Mouse (Mus musculus) R1 (cell line): ENCODE data around the gene Map4k1.

Experiments
- DNase-seq: peaks from one replicate; pipeline ENCODE4 v3.0.0-alpha.2; 2018; ENCODE audit warnings: low read depth, low spot score

The Map4k1 gene

DNA sequence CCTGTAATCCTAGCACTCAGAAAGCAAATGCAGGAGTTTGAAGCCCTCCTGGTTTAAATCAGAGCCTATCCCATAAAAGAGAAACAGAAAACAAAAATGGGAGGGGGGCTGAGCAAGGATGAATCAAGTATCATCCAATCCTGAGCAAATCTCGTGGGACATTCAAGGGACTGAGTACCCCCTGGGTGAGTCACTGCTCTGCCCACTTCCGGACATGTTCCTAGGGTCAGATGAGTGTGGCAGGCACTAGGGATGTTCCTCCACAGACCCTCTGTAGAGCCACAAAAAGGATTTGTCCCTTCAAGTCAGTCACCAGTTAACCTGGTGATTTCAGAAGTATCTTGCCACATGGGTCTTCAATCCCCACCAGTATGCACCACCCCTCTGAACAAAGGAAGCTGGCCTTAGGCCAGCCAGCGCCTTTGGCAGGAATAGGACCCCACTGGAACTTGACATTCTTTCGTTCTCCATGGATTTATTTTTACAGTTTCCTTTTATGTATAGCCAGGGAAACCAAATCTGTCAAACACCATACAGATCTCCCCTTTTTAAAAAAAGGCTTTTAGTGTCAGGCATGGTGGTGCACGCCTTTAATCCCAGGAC lies 26.5 kb upstream of the Map4k1 start:
- no peak for DNase-seq

DNA sequence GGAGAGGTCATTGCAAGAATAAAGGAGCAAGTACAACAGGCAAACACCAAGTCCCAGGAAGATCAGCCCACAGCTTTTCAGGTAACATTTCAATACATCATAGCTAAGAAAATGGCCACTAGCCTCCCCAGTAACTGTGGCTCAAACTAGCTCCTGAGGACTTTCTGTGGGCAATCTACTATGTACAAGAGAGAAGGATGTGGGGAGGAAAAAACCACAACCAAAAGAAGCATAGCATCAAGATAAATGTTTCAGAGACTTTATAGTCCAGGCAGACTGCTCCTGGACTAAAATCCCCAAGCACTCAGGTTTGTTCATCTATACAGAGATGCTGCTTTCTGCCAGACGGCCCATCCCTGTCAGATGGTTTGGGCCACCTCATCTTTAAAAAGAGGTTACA lies 25.6 kb upstream of the Map4k1 start:
- no peak for DNase-seq

DNA sequence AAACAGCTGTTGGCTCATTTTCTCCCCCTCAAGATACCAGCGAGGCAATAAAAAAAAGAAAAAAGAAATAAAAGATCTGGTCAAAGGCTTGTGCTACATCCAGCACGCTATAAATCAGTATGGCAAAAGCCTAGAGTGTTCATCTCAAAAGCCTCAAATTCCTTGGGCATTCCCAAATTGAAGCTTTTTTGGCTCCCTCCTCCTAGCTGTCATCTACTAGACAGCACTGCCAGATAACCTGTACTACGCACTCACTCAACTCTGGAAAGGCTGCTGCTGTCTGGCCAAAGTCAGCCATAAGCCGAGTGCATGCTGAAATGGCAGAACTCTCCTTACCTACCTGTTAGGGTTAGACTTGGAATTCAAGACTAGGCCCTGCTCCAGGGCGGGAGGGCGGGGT lies 24.6 kb upstream of the Map4k1 start:
- DNase-seq = no peak

DNA sequence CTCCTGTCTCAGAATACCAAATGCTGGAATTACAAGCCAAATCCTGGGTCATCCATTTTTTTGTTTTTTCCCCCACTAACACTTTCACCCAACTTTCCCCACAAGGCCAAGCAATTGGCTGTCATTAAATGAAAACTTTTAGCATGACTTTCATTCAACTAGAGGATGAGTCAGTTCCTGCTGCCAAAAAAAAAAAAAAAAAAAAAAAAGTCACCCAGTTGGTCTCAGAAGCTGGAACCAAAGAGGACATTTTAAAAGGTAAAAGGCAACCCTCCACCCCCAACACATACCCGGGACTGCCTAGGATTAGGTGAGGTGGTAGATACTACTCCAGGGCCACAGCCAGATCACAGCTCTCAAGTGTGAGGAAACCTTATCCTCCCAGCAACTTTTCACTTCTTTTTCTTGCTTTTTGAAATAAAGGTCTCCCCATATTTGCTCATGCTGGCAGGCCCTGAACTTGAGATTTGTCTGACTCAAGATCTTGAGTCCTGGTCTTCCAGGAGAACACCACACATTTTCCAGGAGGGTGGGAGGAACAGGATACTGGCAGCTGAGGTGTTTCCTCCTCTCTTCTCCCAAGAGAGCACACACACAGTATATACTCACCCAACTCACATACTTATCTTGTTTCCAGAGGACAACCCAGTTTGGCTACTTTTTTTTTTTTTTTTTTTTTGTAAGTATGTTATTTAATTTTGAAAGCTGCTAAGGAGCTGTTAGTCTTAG lies 23.7 kb upstream of the Map4k1 start:
- no peak for DNase-seq

DNA sequence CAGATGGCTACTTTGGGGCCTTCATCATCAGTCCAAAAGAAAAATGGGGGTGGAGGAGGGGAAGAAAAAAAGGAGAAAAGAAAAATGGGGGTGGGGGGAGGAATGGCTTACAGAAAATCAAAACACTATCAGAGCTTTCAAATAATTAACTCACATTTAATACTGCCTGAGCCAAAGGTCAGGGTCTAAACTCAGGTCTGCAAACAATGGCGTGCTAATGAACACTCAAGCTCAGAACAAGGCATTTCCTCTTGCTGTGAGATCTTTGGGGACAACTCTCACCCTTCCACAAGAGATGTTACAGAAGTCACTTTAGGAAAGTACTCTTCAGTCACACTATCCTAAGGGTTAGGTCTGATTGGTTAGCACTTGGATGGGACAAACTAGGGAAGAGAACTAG lies 23.1 kb upstream of the Map4k1 start:
- no peak for DNase-seq

DNA sequence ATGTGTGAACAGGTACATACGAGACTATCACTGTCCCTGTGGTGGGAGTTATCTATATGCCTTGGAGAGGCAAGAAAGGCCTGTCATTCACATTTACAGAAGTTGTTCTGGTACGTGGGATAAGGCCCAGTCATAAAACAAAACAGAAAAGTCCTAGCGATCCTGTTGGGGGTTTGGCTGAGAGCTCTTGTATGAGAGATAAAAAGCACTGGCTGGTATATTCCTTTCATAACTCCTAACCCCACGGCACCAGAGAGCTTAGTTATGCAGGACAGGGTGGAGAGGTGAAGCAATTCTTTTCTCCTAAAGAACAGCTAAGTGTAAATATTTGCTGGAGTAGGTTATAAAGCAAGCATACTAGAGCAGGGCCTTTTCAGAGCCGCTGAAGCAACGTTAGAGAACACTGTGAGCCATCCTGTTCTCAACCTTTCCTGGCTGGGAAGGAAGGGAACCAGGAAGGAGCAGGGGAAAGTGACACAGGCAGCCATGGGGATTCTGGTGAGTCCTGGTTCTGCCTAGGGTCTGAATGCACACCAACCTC lies 22.3 kb upstream of the Map4k1 start:
- no peak for DNase-seq

DNA sequence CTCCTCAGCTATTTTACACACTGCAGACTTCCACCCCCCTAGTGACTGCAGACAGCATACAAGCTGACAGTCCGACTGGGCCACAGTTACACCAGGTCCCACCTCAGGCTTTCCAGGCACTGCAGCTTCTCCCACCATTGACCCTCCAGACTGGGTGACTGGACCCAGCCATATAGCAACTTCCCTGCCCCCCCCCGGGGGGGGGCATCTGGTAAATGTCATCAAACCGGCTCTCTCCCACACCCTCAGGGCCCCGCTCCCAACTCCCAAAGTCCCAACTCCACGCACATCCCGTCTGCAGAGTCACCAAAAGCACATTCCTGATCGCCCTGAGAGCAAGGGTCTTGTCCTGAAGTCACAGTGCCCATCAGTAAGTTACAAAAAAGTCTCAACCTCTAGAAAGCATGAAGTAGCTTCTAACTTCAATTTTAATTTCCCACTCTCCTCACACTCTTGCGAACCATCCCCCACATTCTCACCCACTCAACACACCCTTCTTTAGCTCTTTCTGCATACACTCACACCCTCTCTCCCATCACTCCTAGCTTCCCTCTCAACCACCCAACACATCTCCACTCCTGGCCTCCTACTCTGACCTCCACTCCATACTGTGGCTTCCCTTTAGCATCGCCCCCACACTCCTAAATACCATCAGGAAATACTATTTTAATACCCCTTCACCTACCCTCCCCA lies 21.4 kb upstream of the Map4k1 start:
- DNase-seq = no peak

DNA sequence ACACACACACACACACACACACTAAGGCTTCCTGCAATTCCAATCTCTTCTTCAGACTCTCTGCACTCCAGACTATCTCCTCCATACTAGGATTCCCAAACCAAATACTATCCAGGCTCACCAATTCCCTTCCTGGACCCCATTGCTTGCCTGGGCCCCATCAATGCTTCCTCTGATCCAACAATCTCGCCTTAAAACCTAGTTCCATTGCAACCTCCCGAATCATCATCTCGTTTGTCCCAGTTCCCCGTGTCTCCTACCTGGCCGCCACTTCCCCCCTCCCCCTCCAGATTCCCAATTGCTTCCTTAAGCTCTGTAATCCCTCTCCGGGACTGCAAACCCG lies 20.3 kb upstream of the Map4k1 start:
- DNase-seq = peak; percentile 56

DNA sequence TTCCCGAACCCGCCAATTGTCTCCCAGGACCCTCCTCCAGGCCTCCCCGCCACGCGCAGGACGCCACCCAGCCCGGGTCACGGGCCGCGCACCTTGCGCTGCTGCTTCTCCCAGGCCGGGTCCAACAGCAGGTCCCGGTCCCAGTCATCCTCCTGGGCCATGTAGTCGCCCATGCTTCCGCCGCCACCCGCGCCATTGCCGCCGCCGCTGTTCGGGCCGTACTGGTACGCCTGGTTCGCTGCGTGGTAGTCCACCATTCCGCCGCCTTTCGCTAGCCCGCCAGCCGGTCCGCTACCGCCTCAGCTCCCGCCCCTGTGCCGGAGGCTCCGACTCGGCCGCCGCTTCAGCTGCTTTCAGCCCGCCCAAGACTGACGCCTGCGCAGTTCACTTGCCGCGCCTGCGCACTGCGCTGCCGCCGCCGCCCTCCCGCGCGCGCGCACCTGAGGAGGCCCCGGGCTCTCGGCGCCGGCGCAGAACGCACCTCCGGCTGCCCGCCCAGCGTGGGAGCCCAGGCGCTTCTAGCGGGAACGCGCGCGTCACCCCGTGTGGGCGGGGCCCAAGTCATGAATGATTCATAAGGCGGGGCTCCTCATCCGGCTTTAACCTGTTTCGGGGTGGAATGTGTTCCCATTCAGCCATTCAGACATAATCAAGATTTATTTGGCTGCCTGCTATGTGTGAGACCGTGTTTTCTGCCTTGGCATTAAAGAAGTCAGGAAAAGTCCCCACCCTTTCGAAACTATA lies 19.8 kb upstream of the Map4k1 start, which contains the start of gene Actn4:
Actn4 (minus strand) TSS at position 414 of the 744 bp plus-strand sequence.
- DNase-seq = peak; percentile 98

DNA sequence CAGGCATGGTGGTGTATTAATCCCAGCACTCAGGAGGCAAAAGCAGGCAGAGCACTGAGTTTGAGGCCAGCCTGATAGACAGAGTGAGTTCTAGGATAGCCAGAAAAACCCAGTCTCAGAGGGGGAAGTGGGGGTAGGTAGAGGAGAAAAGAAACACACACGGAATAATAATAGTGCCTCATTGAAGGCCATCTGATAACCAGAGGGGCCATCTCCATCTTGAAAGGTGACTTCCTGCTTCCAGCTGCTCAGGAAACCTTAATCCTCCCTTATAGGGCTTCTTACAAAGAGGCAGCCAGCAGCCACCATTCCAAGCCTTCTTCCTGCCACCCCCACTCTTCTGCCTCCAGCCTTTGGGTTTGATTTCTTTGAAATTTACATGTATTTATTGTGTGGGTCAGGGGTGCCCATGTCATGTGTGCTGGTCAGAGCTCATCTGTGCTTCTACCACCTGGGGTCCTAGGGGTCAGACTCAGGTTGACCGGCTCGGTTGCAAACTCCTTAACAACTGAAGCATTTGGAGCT lies 18.4 kb upstream of the Map4k1 start:
- DNase-seq = peak; percentile 97

DNA sequence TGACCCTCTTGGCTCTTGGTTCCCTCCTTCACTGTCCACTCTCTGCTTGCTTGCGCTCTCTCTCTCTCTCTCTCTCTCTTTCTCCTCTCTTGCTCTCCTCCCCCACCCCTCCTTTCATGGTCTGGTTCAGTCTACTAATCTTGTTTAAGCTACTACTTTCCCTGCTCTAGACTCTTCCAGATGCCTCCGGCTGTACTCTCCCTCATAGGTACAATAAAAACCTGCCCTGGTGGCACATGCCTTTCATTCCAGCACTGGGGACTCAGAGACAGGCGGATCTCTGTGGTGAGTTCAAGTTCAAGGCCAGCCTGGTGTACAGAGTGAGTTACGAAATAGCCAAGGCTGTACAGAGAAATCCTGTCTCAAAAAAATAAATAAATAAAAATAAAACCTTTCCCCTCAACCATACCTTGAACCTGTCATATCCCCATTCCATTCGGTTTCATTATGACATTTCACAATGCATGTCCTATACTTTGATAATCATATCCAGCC lies 16.5 kb upstream of the Map4k1 start:
- peak; percentile 79 for DNase-seq

DNA sequence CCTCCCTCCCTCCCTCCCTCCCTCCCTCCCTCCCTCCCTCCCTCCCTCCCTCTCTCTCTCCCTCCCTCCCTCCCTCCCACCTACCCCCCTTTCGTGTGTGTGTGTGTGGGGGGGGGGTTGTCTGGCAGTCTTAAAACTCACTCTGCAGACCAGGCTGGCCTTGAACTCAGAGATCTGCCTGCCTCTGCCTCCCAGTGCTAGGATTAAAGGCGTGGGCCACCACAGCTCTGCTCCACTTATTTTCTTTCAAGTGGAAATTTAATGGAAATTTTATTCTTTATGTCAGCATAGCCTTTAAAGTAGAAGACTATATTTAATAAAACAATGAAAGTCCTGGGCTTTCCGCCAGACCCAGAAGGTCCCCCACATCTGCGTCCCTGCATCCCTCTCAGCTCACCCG lies 15.7 kb upstream of the Map4k1 start:
- peak; percentile 80 for DNase-seq

DNA sequence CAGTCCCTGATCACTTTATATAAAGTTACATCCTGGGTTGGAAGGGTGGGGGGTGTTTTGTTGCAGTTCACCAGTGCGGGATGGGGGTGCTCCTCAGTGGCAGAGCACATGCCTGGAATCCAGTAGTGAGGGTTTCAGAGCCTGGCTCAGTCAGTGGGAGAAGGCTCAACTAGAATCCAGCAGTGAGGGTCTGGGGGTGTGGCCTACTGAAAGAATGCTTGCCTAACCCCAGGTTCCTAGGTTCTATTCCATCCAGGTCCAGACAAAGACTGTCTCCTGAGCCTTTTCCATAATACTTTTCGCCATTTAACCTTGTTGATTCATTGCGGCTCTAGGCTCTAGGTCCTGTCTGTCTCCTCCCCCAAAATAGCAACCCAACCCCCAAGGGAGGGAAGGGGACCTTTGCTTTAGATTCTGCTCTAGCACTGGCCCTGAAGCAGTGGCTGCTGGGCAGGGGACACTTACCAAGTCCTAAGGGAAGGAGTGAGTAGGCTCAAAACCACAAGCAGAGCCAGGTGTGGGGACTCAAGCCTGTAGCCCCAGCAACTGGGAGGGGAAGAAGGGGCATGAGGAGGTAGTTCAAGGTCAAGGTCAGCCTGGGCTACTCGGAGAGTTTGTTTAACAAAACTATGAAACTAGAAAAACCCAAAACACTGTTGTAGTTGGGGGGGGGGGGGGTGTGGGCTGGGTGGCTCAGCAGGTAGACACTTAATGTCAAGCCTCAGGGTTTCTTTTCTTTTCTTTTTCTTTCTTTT lies 14.9 kb upstream of the Map4k1 start:
- DNase-seq = peak; percentile 98

DNA sequence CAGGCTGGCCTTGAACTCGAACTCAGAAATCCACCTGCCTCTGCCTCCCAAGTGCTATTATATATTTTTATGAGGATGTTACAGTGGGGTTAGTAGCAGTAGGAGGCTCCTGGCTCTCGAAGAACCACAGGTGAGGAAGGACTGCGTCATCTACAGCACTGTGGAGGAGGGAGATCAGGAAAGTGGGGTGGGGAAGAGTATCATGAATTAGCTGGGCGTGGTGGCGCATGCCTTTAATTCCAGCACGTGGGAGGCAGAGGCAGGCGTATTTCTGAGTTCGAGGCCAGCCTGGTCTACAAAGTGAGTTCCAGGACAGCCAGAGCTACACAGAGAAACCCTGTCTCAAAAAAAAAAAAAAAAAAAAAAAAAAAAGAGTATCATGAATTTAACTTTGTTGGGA lies 13.7 kb upstream of the Map4k1 start:
- peak; percentile 87 for DNase-seq

DNA sequence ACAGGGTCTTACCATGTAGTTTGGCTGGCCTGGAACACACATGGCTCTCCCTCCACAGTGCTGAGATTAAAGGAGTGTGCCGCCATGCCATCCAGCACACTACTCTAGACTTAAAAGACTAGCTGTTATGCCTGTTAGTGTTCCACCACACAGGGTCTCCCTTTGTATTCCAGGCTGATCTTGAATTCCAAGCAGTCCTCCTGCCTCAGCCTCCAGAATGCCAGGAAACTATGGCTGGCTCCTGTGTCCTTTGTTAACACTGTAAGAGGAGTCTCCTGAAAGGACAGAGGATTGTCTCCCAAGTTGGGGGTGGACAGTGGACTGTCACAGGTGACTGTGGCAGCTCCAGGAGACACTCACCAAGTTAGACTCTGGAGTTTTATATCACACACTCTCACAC lies 12.6 kb upstream of the Map4k1 start:
- peak; percentile 72 for DNase-seq

DNA sequence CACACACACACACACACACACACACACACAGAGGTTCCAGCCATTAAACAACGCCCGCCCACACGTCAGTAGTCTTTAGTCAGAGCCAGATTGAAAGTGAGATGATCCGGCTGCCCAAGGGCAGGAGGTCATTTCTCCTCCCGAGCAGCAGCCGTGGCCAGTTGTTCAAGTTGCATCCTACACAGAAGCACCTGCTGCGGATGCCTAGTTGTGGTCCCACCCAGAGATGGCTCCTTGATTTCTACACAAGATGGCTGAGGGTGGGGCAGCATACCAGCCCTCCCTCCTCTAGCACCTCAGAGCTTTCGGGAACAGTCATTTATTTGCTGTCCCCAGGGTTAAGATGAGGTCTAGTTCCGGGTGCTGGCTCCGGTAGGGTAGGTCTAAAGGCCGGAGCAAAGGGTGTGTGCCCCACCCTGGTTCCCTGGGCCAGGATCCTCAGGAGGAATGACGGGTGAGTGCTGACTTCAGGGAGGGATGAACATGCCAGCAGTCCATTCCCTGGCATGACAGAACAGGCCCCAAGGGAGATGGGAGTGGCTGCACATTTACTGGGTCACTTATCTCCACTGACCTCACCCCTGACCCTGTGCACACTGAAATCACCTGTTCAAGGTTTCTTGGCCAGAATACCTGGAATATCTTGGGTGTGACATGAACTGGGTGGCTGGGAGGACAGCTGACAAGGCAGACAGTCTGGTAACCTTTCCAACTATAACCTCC lies 12.0 kb upstream of the Map4k1 start:
- peak; percentile 95 for DNase-seq

DNA sequence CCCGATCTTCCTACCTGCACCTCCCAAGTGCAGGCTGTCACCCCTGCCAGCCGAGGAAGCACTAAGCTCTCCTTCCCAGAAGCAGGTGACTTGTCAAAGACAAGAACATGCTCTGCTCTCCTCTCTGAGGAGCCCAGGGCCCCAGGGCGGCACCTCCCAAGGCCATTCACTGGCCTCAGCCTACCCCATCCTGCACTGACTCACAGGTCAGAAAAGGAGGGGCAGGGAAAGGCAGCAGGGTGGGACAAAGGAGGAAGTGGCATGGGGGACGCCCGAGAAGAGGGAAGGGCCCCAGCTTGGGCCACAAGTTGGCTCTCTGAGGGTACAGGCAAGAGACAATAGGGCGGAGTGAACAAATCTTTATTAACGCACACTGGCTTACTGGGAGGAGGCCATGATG lies 10.8 kb upstream of the Map4k1 start:
- DNase-seq = peak; percentile 44

DNA sequence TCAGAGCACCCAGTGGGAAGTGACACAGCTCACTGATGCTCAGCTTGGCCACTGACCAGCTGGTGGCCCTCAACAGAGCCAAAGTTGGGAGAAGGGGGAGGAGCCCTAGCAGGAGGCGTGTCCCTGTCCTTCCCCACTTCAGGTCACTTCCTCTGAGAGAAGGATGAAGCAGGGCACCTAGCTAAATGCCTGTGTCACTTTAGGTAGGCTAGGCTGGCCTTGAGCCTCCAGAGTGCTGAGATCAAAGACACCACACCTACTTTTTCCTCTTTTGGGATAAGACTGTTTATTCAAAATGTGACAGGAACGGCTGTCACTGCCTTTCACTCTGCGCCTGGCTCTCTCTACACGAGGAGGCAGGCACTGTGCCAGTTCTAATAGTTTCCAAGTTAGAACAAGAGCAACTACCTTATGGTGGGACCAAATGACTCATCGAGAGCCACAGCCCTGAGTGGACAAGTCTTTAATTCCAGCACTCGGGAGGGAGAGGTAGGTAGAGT lies 10.0 kb upstream of the Map4k1 start:
- DNase-seq = no peak

DNA sequence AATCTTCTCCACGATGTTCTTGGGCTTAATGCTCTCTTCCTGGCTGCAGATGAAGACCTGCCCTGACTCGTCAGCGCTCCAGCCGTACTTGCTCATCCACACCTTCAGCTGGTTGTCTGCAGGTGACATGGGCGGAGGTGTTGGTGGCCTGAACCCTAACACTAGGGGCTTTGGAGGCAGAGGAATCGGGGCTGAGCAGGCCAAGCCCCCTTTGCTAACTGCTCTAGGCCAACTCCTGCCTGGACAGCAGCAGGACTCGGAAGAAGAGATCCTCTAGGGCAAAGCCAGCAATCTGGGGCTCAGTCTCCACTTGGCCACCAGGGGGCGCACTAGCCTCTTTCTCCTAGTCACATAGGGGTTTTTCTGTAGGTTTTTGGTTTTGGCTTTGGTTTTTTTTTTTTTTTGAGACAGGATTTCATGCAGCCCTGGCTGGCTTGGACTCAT lies 9.3 kb upstream of the Map4k1 start:
- DNase-seq = peak; percentile 91

DNA sequence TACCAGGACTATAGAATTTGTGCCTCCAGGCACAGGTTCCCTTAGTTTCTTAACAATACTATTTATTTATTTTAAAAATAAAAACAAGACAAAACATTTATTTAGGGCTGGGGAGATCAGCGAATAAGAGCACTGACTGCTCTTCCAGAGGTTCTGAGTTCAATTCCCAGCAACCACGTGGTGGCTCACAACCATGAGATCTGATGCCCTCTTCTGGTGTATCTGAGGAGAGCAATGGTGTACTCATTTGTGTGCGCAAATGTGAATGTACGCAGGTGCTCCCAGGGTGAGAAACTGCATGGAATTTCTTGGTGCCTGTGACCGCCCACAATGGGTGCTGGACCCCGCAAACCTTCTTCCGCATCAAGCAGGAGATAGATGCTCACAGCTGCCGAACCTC lies 8.8 kb upstream of the Map4k1 start:
- DNase-seq = peak; percentile 79
